Mouse (Mus musculus): ENCODE results near the gene Tnfaip2. TPM values are rescaled to one million over a fixed set of nuclear protein-coding genes. Genes with fewer than 3 reads are reported as not detected.

Tnfaip2 gene
- polyA plus RNA-seq, 1 experiment from 2014 or later, result 77.2 TPM

- H3K4me2 ChIP-seq (ENCODE audit: low read depth, low read length), result no peak overlapping the region
- peaks cover 39% of the 10 kb centered on the region for H3K4me1 ChIP-seq (ENCODE audit: control insufficient read depth, low read depth, low read length)
- WGBS (ENCODE audit: insufficient replicate concordance), result 76% methylated on average over 22 of the region's 22 CpGs
- H3K27ac ChIP-seq (ENCODE audit: low read length), result no peak overlapping the region
- H3K4me3 ChIP-seq (ENCODE audit: low read depth, low read length), result no peak overlapping the region
- H3K9ac ChIP-seq (ENCODE audit: low read depth, low read length), result no peak overlapping the region
- no peak for ATAC-seq (ENCODE audit: low read depth)
- H3K9me3 ChIP-seq (replicated peaks; ENCODE audit: control insufficient read depth, low read length), result no peaks in the 10 kb centered on the region
- no peaks in the 10 kb centered on the region for H3K27me3 ChIP-seq (ENCODE audit: control insufficient read depth, insufficient read depth, low read depth, low read length)
- peaks cover 86% of the 10 kb centered on the region for H3K36me3 ChIP-seq (ENCODE audit: control insufficient read depth, insufficient read depth)
Measured at GRCm38 (mm10) chr12:111447898-111448760, 5.9 kb downstream of the Tnfaip2 start.

DNA sequence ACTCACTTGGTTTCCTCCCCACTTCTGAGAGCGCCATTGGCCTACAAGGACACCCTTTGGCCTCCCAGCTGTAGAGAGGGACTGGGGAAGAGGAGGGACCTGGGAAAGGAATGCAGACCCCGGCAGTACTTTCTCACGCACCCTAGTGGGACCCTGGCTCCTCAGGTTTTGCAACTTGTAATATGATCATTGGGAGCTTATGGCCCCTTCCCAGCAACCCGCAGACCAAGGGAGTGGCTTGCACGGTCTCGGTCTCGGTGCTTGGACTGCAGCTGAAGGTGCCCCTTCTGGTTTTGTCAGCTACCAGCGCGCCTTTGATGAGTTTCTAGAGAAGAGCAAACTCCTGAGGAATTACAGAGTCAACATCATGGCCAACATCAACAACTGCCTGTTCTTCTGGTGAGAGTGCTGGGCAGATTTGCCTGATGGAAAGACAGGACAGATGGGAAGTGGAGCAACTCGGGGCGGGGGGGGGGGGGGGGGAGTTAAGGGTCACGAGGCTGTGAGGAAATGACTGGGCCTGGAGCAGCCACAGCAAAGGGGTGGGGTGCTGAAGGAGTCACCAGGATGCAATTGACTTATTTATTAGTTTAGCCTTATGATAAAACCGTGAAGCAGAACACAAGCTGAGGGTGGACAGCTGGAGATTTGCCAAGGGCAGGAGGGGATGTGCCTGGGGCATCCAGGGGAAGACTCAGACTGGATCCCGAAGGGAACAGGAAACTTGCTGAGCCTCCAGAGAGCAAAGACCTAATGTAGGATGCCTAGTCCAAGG is 6.8 kb downstream of the Tnfaip2 start:
- H3K27me3 ChIP-seq (ENCODE audit: control insufficient read depth, insufficient read depth, low read depth, low read length), result no peaks in the 10 kb centered on the region
- WGBS (ENCODE audit: insufficient replicate concordance), result 54% methylated on average over 14 of the region's 14 CpGs
- H3K27ac ChIP-seq (ENCODE audit: low read length), result no peak overlapping the region
- no peak overlapping the region for H3K4me2 ChIP-seq (ENCODE audit: low read depth, low read length)
- H3K9me3 ChIP-seq (replicated peaks; ENCODE audit: control insufficient read depth, low read length), result no peaks in the 10 kb centered on the region
- no peak for ATAC-seq (ENCODE audit: low read depth)
- H3K4me3 ChIP-seq (ENCODE audit: low read depth, low read length), result no peak overlapping the region
- H3K9ac ChIP-seq (ENCODE audit: low read depth, low read length), result no peak overlapping the region
- H3K4me1 ChIP-seq (ENCODE audit: control insufficient read depth, low read depth, low read length), result peaks cover 44% of the 10 kb centered on the region
- peaks cover 96% of the 10 kb centered on the region for H3K36me3 ChIP-seq (ENCODE audit: control insufficient read depth, insufficient read depth)

DNA sequence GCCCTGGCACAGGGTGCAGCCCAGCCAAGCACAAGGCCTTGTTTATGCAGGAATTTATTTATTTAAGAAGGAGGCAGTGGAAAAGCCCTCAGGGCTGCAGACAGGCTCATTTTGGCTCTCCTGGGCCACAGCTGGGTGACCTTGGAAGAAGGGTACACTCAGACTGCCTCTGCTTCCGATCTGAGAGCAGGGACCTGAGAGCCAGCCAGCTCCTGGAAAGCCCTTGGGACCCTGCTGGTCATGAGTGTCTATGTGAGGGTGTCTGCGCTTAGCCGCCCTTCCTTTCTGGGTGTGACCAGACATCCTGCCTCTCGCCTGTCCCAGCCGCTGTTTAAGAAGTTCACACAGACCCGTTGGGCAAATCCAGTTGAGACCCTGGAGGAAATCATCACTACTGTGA is 8.1 kb downstream of the Tnfaip2 start:
- Histone ChIP-seq H3K9me3 (replicated peaks; ENCODE audit: control insufficient read depth, low read length) (no peaks in the 10 kb centered on the region), H3K36me3 (ENCODE audit: control insufficient read depth, insufficient read depth) (peaks cover 94% of the 10 kb centered on the region), H3K9ac (ENCODE audit: low read depth, low read length) (no peak overlapping the region), H3K4me3 (ENCODE audit: low read depth, low read length) (no peak overlapping the region), H3K4me1 (ENCODE audit: control insufficient read depth, low read depth, low read length) (peaks cover 32% of the 10 kb centered on the region), H3K27me3 (ENCODE audit: control insufficient read depth, insufficient read depth, low read depth, low read length) (no peaks in the 10 kb centered on the region), H3K4me2 (ENCODE audit: low read depth, low read length) (no peak overlapping the region), H3K27ac (ENCODE audit: low read length) (no peak overlapping the region)
- no peak for ATAC-seq (ENCODE audit: low read depth)
- 72% methylated on average over 6 of the region's 6 CpGs for WGBS (ENCODE audit: insufficient replicate concordance)

- H3K4me1 ChIP-seq (ENCODE audit: control insufficient read depth, low read depth, low read length), result peaks cover 20% of the 10 kb centered on the region
- H3K4me2 ChIP-seq (ENCODE audit: low read depth, low read length), result no peak overlapping the region
- peaks cover 82% of the 10 kb centered on the region for H3K36me3 ChIP-seq (ENCODE audit: control insufficient read depth, insufficient read depth)
- H3K9me3 ChIP-seq (replicated peaks; ENCODE audit: control insufficient read depth, low read length), result no peaks in the 10 kb centered on the region
- H3K27ac ChIP-seq (ENCODE audit: low read length), result no peak overlapping the region
- H3K27me3 ChIP-seq (ENCODE audit: control insufficient read depth, insufficient read depth, low read depth, low read length), result no peaks in the 10 kb centered on the region
- no peak overlapping the region for H3K4me3 ChIP-seq (ENCODE audit: low read depth, low read length)
- no peak overlapping the region for H3K9ac ChIP-seq (ENCODE audit: low read depth, low read length)
- ATAC-seq (ENCODE audit: low read depth), result no peak
- 85% methylated on average over 7 of the region's 7 CpGs for WGBS (ENCODE audit: insufficient replicate concordance)
Measured at GRCm38 (mm10) chr12:111451561-111451960, 9.3 kb downstream of the Tnfaip2 start.

- no peak overlapping the region for H3K27ac ChIP-seq (ENCODE audit: low read length)
- no peaks in the 10 kb centered on the region; the same call in 1 of the 2 replicates for H3K27me3 ChIP-seq (ENCODE audit: control insufficient read depth, insufficient read depth, low read depth, low read length)
- no peak overlapping the region for H3K4me2 ChIP-seq (ENCODE audit: low read depth, low read length)
- 58% methylated on average over 4 of the region's 4 CpGs for WGBS (ENCODE audit: insufficient replicate concordance)
- H3K4me1 ChIP-seq (ENCODE audit: control insufficient read depth, low read depth, low read length), result peaks cover 12% of the 10 kb centered on the region
- no peaks in the 10 kb centered on the region for H3K9me3 ChIP-seq (replicated peaks; ENCODE audit: control insufficient read depth, low read length)
- ATAC-seq (ENCODE audit: low read depth), result no peak
- H3K9ac ChIP-seq (ENCODE audit: low read depth, low read length), result no peak overlapping the region
- no peak overlapping the region for H3K4me3 ChIP-seq (ENCODE audit: low read depth, low read length)
- peaks cover 57% of the 10 kb centered on the region for H3K36me3 ChIP-seq (ENCODE audit: control insufficient read depth, insufficient read depth)
Measured at GRCm38 (mm10) chr12:111454021-111454420, 11.8 kb downstream of the Tnfaip2 start.

- WGBS (ENCODE audit: insufficient replicate concordance), result 73% methylated on average over 10 of the region's 10 CpGs
- H3K9me3 ChIP-seq (replicated peaks; ENCODE audit: control insufficient read depth, low read length), result no peaks in the 10 kb centered on the region
- H3K36me3 ChIP-seq (ENCODE audit: control insufficient read depth, insufficient read depth), result peaks cover 50% of the 10 kb centered on the region
- peak overlapping the region; percentile 26; the same call in 1 of the 2 replicates for H3K27ac ChIP-seq (ENCODE audit: low read length)
- no peaks in the 10 kb centered on the region; the same call in 1 of the 2 replicates for H3K27me3 ChIP-seq (ENCODE audit: control insufficient read depth, insufficient read depth, low read depth, low read length)
- H3K4me3 ChIP-seq (ENCODE audit: low read depth, low read length), result no peak overlapping the region
- ATAC-seq (ENCODE audit: low read depth), result no peak
- H3K4me1 ChIP-seq (ENCODE audit: control insufficient read depth, low read depth, low read length), result peaks cover 7% of the 10 kb centered on the region
- H3K9ac ChIP-seq (ENCODE audit: low read depth, low read length), result no peak overlapping the region
- H3K4me2 ChIP-seq (ENCODE audit: low read depth, low read length), result no peak overlapping the region
Measured at GRCm38 (mm10) chr12:111454543-111455280, 12.4 kb downstream of the Tnfaip2 start.

DNA sequence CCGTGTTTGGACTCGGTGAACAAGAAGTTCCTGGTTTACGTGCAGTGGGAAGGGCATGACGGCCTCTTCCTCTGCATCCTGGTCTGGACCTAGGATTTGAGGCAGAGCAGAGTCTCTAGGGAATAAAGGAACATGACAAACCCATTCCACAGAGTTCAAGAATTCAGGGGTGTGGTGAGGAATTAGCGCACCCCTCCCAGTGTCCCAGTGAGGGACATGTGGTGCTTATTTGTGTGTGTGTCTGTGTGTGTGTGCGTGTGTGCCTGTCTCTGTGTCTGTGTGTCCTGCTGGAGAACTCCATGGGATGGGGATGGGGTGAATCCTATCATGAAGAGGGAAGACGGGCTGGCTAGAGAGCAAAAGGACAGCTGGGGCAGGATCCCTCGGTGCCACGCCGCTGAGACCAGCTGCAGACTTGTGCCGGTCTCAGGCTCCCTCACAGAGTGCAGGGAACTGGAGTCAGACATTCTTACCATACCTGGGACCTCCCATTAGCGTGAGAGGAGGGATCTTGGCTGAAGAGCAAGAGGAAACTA is 13.1 kb downstream of the Tnfaip2 start:
- no peaks in the 10 kb centered on the region for H3K9me3 ChIP-seq (replicated peaks; ENCODE audit: control insufficient read depth, low read length)
- no peaks in the 10 kb centered on the region; the same call in 1 of the 2 replicates for H3K27me3 ChIP-seq (ENCODE audit: control insufficient read depth, insufficient read depth, low read depth, low read length)
- H3K27ac ChIP-seq (ENCODE audit: low read length), result no peak overlapping the region
- no peak for ATAC-seq (ENCODE audit: low read depth)
- peaks cover 7% of the 10 kb centered on the region for H3K4me1 ChIP-seq (ENCODE audit: control insufficient read depth, low read depth, low read length)
- peaks cover 43% of the 10 kb centered on the region for H3K36me3 ChIP-seq (ENCODE audit: control insufficient read depth, insufficient read depth)
- no peak overlapping the region for H3K4me3 ChIP-seq (ENCODE audit: low read depth, low read length)
- no peak overlapping the region for H3K9ac ChIP-seq (ENCODE audit: low read depth, low read length)
- no peak overlapping the region for H3K4me2 ChIP-seq (ENCODE audit: low read depth, low read length)
- 66% methylated on average over 12 of the region's 12 CpGs for WGBS (ENCODE audit: insufficient replicate concordance)

DNA sequence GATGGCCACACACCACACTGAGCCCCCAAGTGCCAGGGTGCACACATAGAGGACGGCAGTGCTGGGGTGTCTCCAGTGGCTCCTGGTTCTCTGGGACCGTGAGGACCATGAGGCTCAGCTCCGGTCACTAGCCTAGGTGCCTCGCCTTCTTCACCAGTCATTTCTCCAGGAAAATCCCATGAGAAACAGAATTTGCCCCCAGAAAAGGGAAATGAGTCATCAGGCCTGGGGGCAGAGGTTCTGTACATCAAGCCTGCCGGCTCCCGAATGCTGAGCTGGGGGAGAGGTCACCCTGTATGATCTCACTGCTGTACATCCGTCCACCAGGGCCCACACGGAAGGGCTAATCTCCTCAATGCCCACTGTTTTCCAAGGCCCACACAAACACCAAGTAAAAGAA is 13.6 kb downstream of the Tnfaip2 start:
- no peak overlapping the region for H3K9ac ChIP-seq (ENCODE audit: low read depth, low read length)
- H3K27ac ChIP-seq (ENCODE audit: low read length), result no peak overlapping the region

More for the DNA sequence above, 13.6 kb downstream of the Tnfaip2 start:
- 47% methylated on average over 8 of the region's 8 CpGs for WGBS (ENCODE audit: insufficient replicate concordance)
- Histone ChIP-seq H3K4me1 (ENCODE audit: control insufficient read depth, low read depth, low read length) (peaks cover 7% of the 10 kb centered on the region), H3K4me2 (ENCODE audit: low read depth, low read length) (no peak overlapping the region), H3K27me3 (ENCODE audit: control insufficient read depth, insufficient read depth, low read depth, low read length) (no peaks in the 10 kb centered on the region; the same call in 1 of the 2 replicates), H3K9me3 (replicated peaks; ENCODE audit: control insufficient read depth, low read length) (no peaks in the 10 kb centered on the region), H3K4me3 (ENCODE audit: low read depth, low read length) (no peak overlapping the region), H3K36me3 (ENCODE audit: control insufficient read depth, insufficient read depth) (peaks cover 39% of the 10 kb centered on the region)
- ATAC-seq (ENCODE audit: low read depth), result no peak

Measured in liver, embryonic 16.5 days (tissue).